Mouse (Mus musculus) adrenal gland, adult 8-10 months (tissue): ENCODE results near the gene Med25. TPM values are rescaled to one million over a fixed set of nuclear protein-coding genes. Genes with fewer than 3 reads are reported as not detected.

Experiments
- DNase-seq: peaks from one replicate; pipeline ENCODE4 v3.0.0; 2022
- microRNA-seq, 2 experiments: library from miRNA; unstranded; fragments of <30 nt; microRNA quantifications; one replicate each; pipeline ENCODE4 v1.2.0; 2022
- total RNA-seq, 4 experiments: library from RNA; stranded (reverse); gene quantifications; 2 replicates each; pipeline ENCODE4 v1.2.4; 2022

Gene Med25
- total RNA-seq, 4 experiments from 2014 or later, result 85.0 to 118 (median 96.5) TPM

DNA sequence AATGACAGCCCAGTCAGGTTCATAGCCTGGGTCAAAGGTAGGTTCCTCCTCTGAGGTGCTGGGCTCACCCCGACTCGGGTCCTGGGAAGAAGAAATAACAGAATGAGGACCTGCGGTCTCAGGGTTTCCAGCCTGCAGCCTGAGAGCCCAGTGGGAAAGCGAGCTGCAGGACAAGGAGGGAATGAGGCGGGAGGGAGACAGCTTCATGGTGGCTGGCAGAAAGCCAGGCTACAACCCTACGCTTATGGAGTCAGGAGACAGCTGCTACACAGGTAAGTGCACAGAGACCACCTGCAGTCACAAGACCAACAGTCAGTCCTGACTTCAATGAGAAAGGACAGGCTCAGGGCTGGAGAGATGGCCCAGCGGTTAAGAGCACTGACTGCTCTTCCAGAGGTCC, 45.7 kb downstream of the Med25 start:
- DNase-seq, result no peak

DNA sequence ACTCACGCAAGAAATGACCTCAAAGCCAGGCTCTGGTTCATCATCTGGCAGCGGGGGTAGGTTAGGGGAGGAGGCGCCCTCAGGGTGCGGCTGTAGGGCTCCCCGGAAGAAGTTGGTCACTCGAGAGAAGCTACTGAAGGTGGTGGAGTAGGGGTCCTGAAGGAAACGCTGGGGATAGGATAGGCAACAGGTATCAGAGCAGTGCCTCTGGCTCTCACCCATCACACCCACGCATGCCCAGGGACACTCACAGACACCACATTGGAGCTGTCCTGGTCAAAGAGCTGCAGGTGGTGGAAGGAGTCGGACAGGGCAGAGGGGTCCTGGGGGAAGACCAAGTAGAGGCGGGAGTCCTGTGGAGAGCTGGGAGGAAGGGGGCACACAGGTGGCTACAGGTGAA, 47.5 kb downstream of the Med25 start:
- DNase-seq, result no peak

GRCm38 (mm10) chr7:44841825-44842463, 50.6 kb downstream of the Med25 start:
- DNase-seq, result no peak

DNA sequence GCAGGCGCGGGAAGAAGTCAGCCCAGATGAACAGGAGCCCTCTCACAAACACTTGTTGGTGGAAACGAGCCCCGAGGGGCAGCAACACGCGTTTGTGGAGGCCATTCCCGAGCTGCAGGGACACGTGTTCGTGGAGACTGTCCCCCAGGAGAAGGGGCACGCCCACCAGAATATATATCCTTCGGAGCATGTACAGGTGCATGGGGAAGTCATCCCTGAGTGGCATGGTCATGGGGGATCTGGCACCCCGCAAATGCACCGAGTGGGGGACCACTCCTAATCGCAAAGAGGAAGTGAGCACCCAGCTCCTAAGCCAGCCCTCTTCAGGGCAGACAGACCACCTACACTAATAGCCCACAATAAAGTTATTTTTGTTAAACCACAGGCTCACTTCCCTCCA, 52.1 kb downstream of the Med25 start:
- no peak for DNase-seq

GRCm38 (mm10) chr7:44839491-44840191, 52.9 kb downstream of the Med25 start:
- no peak for DNase-seq

GRCm38 (mm10) chr7:44839171-44839490, 53.4 kb downstream of the Med25 start:
- no peak for DNase-seq

DNA sequence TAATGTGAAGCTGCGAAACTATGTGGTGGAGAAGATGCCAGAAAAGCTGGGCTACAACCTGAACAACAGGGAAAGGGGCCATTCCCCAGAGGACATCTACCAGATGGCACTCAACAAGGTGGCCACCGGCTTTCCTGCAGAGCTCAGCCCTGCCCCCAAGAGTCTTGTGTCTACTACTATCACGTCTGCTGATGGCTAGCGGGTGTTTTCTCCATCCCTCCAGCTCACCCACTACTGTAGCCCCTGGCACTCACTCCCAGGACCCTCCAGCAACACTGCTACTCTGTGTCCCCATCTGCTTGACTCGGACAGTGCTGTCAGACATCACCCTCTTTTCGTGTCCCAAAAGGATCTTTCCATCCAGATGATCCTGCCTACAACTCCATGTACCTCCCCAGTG, 54.4 kb downstream of the Med25 start:
- DNase-seq, result no peak

GRCm38 (mm10) chr7:44836423-44837053, 56.0 kb downstream of the Med25 start:
- DNase-seq, result no peak

DNA sequence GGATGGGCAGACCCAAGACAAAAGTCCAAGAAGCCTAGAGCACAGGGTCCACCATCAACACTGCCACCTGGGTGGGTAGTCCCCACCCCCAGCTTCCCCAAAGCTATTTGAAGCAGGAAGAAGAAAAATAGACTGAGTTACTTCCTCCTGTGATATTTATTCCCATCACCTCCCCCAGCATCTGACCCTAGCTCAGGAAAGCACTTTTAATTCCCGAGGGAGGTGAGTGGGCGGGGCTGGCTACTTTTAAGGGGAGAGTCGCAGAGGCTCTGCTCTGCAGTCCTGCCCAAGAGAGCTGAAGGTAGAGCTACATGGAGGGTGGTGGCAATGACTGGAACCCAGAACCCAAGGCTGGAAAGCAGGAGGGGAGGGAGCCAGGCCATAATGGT, 56.5 kb downstream of the Med25 start:
- no peak for DNase-seq

DNA sequence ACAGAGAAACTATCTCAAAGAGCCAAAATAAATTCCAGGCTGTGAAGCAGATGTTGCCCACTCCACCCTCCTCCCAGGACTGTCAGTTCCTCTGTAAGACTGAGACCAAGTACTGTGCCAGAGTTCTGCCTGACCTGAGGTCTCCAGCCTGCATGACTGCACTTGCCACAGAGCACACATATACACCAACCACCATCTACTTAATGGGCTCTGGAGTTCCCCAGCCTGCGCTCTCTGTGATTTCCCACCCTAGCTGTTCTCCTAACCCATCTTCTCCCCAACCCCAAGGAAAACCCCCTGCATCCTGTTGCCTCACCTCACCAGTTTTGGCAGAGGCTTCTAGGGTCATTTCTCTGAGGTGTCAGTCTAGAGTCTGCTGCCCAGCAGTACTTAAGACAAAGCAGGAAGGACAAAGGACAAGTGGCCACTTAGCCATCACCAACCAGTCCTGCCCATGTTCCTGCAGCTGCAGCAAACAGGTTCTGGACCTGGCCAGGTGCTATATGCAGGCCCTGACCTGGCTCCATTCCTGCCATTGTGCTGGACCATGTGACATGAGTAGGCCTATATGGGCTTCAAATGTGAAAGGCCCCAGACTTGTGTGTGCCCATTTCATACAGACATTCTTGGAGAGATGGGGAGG, 57.0 kb downstream of the Med25 start:
- DNase-seq, result no peak

DNA sequence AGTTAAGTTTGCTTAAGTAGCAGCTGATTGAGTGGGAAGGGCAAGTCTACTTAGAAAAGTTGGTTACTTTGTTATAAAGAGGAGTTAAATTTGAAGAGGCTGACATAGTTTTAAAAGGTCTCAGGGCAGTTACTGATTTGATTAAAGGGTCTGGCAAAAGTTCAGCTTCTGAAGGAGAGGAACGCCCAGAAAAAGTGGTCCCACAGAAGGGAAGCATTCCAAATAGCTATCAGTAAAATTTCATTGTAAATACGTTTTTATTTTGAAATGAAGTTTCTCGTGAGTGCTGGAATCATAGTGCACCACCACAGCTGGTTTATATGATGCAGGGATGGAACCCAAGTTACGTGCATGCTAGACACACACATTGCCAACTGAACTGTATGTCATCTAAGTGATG, 59.7 kb downstream of the Med25 start:
- DNase-seq, result no peak

GRCm38 (mm10) chr7:44828706-44829105, 63.8 kb downstream of the Med25 start:
- no peak for DNase-seq

DNA sequence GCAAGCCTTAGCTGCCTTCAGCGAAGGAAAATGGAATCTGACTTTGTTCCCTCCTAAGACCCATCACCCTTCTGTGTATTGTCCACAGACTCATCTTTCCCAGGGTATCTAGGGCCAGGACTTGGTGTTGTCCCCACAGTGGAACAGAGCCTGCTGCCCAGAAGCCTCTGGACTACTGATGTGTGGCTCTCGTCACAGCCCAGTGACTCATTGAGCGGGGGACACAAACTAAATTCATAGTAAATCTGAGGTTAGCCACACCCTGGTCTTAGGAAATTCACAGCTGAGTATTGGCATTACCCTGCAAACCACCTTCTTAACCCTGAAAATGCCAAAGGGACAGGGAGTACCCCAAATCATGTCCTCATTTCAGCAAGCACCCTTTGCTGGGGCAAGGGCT, 65.7 kb downstream of the Med25 start:
- no peak for DNase-seq

Small RNAs within 50 kb of the gene (microRNA-seq; reads per million reads assigned to microRNA genes)
- 0 to 0.17 reads per million in 2 experiments for gene Mir707

Other genes with a start within 250 kb of the Med25 start
- gene Myh14, start 221.9 kb downstream of the Med25 start, total RNA-seq, result 10 to 100 TPM in 1 of 4 experiments, 1 to 10 TPM in 3; 7.3 to 16.5 (median 8.4) TPM
- not detected for gene Izumo2, start 184.0 kb downstream of the Med25 start, total RNA-seq
- 10 to 100 TPM; 46.5 to 73.4 (median 54.8) TPM for gene Vrk3, start 144.3 kb downstream of the Med25 start, total RNA-seq
- 1 to 10 TPM in 1 of 4 experiments, under 1 TPM in 3; 0.35 to 1.1 (median 0.41) TPM for gene Zfp473, start 141.7 kb downstream of the Med25 start, total RNA-seq
- gene Nup62, start 76.6 kb downstream of the Med25 start, total RNA-seq, result 10 to 100 TPM; 33.8 to 42.8 (median 37.8) TPM
- 1 to 10 TPM; 1.7 to 3.7 (median 2.5) TPM for gene Il4i1, start 76.3 kb downstream of the Med25 start, total RNA-seq
- 100 to 1,000 TPM in 1 of 4 experiments, 10 to 100 TPM in 3; 76.2 to 108 (median 82.7) TPM for gene Atf5, start 76.1 kb downstream of the Med25 start, total RNA-seq
- gene Akt1s1, start 43.7 kb downstream of the Med25 start, total RNA-seq, result 100 to 1,000 TPM; 106 to 137 (median 120) TPM
- 10 to 100 TPM; 69.4 to 94.9 (median 86.1) TPM for gene Tbc1d17, start 43.6 kb downstream of the Med25 start, total RNA-seq
- gene Pnkp, start 35.6 kb downstream of the Med25 start, total RNA-seq, result 10 to 100 TPM; 46.6 to 56.6 (median 53.6) TPM
- 100 to 1,000 TPM; 273 to 304 (median 292) TPM for gene Ptov1, start 22.9 kb downstream of the Med25 start, total RNA-seq
- gene Fuz, start 3.4 kb upstream of the Med25 start, total RNA-seq, result 10 to 100 TPM; 27.2 to 46.8 (median 38.4) TPM
- 100 to 1,000 TPM in 3 of 4 experiments, 10 to 100 TPM in 1; 99.8 to 139 (median 118) TPM for gene Ap2a1, start 36.8 kb upstream of the Med25 start, total RNA-seq
- not detected for gene Tsks, start 50.5 kb upstream of the Med25 start, total RNA-seq
- gene Cpt1c, start 82.1 kb upstream of the Med25 start, total RNA-seq, result 10 to 100 TPM; 13.7 to 28.4 (median 20.4) TPM
- 100 to 1,000 TPM; 221 to 296 (median 243) TPM for gene Prmt1, start 93.9 kb upstream of the Med25 start, total RNA-seq
- gene Irf3, start 104.9 kb upstream of the Med25 start, total RNA-seq, result 100 to 1,000 TPM; 118 to 180 (median 144) TPM
- gene Bcl2l12, start 106.0 kb upstream of the Med25 start, total RNA-seq, result 10 to 100 TPM; 15.9 to 34.1 (median 22.1) TPM
- 100 to 1,000 TPM in 2 of 4 experiments, 10 to 100 TPM in 2; 88.5 to 120 (median 101) TPM for gene Scaf1, start 123.7 kb upstream of the Med25 start, total RNA-seq
- 100 to 1,000 TPM in 3 of 4 experiments, 10 to 100 TPM in 1; 89.6 to 138 (median 129) TPM for gene Rras, start 125.2 kb upstream of the Med25 start, total RNA-seq
- gene Prr12, start 160.2 kb upstream of the Med25 start, total RNA-seq, result 10 to 100 TPM; 64.6 to 86.8 (median 70.0) TPM
- 10 to 100 TPM; 57.5 to 81.7 (median 66.6) TPM for gene Nosip, start 169.7 kb upstream of the Med25 start, total RNA-seq
- 10 to 100 TPM; 16.4 to 20.5 (median 17.1) TPM for gene Prrg2, start 170.0 kb upstream of the Med25 start, total RNA-seq
- gene Rcn3, start 199.5 kb upstream of the Med25 start, total RNA-seq, result 10 to 100 TPM; 33.1 to 51.0 (median 37.1) TPM
- gene Fcgrt, start 211.1 kb upstream of the Med25 start, total RNA-seq, result 100 to 1,000 TPM; 105 to 151 (median 125) TPM
- 1,000 to 10,000 TPM; 1,085 to 1,250 (median 1,138) TPM for gene Rps11, start 231.7 kb upstream of the Med25 start, total RNA-seq
- gene Rpl13a, start 236.0 kb upstream of the Med25 start, total RNA-seq, result 1,000 to 10,000 TPM; 1,558 to 1,710 (median 1,647) TPM
- gene Gm45713, start 243.5 kb upstream of the Med25 start, total RNA-seq, result not detected
- gene Flt3l, start 243.7 kb upstream of the Med25 start, total RNA-seq, result 10 to 100 TPM; 20.4 to 56.7 (median 39.5) TPM